Mouse (Mus musculus) lung, embryonic 16.5 days (tissue): Measurements from ENCODE around the gene Itga9. TPM values are rescaled to one million over a fixed set of nuclear protein-coding genes. Genes with fewer than 3 reads are reported as not detected.

Experiments used
- ATAC-seq: fragments of 200-750 bp; cut with Nextera tagmentation; 2 replicates; pipeline ENCODE4 v1.8.0; 2017; ENCODE audit warnings: low read depth, mild to moderate bottlenecking, moderate library complexity
- H3K27ac ChIP-seq: fragments of 300-500 bp; sonication (generic); 2 replicates; pipeline ENCODE4 v1.5.1; 2014; ENCODE audit warnings: mild to moderate bottlenecking, control low read depth, low read length
- H3K27me3 ChIP-seq: fragments of 300-500 bp; sonication (generic); 2 replicates; pipeline ENCODE4 v1.6.1; 2014; ENCODE audit warnings: low read depth, low read length, mixed read lengths; ENCODE audit not compliant: control insufficient read depth, insufficient read depth
- H3K36me3 ChIP-seq: fragments of 300-500 bp; sonication (generic); 2 replicates; pipeline ENCODE4 v1.6.1; 2014; ENCODE audit warnings: low read length; ENCODE audit not compliant: control insufficient read depth, insufficient read depth
- H3K4me1 ChIP-seq: fragments of 300-500 bp; sonication (generic); replicated peaks from 2 replicates; pipeline ENCODE4 v1.6.1; 2014; ENCODE audit warnings: low read length, mixed read lengths; ENCODE audit not compliant: control insufficient read depth, insufficient read depth
- H3K4me2 ChIP-seq: fragments of 300-500 bp; sonication (generic); 2 replicates; pipeline ENCODE4 v1.6.1; 2014; ENCODE audit warnings: low read depth, low read length, control low read depth
- H3K4me3 ChIP-seq: fragments of 300-500 bp; sonication (generic); 2 replicates; pipeline ENCODE4 v1.5.1; 2014; ENCODE audit warnings: mild to moderate bottlenecking, low read length, control low read depth
- H3K9ac ChIP-seq: fragments of 300-500 bp; sonication (generic); 2 replicates; pipeline ENCODE4 v1.6.1; 2014; ENCODE audit warnings: low read length, control low read depth
- H3K9me3 ChIP-seq: fragments of 300-500 bp; sonication (generic); 2 replicates; pipeline ENCODE4 v1.6.1; 2016; ENCODE audit warnings: low read length; ENCODE audit not compliant: control insufficient read depth
- WGBS: fragments of 180-500 bp; shearing (Covaris S2); extraction: QIAGEN DNeasy Blood & Tissue Kit; methylation state at CpG from one replicate; pipeline ENCODE4 v1.1.7; 2014; 5-methylcytosine and 5-hydroxymethylcytosine counted together
- polyA plus RNA-seq: library from polyadenylated mRNA; unstranded; fragments of >200 nt; fragmentation: Nextera tagmentation; extraction: Ambion mirVana; gene quantifications from 2 replicates; pipeline ENCODE4 v1.2.1, GENCODE M21; 2015

The Itga9 gene
- polyA plus RNA-seq, 1 experiment from 2014 or later, result 6.0 TPM

DNA sequence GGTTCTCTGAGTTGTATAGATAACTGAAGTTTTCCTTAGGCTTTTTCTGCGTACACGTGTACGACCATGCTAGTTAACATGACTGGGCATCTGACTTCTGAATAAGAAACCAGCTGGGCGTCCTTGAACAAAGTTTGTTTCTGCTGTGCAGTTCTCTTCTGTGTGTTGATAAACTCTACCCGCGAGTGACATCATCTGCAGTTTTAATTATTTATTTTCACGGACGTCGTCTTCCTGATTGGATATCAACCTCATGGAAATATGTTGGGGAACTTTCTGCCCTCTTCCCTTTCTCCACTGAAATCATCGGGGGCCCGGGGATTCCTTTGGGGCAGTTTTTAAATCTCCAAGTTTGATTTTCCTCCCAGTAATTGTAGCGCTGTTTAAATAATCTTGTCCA is 327.8 kb downstream of the Itga9 start:
- Histone ChIP-seq H3K9ac (no peak overlapping the region), H3K36me3 (no peaks in the 10 kb centered on the region), H3K27ac (no peak overlapping the region), H3K4me3 (no peak overlapping the region), H3K4me2 (no peak overlapping the region), H3K9me3 (no peaks in the 10 kb centered on the region), H3K4me1 (peaks cover 17% of the 10 kb centered on the region), H3K27me3 (no peaks in the 10 kb centered on the region)
- WGBS, result 58% methylated on average over 12 of the region's 12 CpGs
- no peak for ATAC-seq

DNA sequence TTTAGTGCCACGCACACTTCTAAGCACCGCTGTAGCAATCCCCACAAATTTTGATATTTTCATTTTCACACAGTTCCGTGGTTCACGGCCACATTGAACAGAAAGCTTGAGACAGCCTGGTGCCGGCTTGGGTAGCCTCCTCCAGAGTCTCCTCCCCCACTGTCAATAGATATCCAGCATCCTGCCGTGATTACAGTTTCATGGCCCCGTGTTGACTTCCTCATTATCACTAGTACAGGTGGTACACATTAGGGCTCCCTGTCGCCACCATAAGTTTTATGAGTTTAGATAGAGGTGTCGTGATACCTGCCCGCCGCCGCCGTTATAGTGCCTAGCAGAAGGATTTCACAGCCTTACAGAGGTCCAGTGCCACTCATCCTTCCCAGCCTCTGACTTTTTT is 328.6 kb downstream of the Itga9 start:
- H3K36me3 ChIP-seq, result no peaks in the 10 kb centered on the region
- no peaks in the 10 kb centered on the region for H3K27me3 ChIP-seq
- ATAC-seq, result no peak
- H3K27ac ChIP-seq, result no peak overlapping the region
- no peak overlapping the region for H3K4me3 ChIP-seq
- no peak overlapping the region for H3K4me2 ChIP-seq
- no peaks in the 10 kb centered on the region for H3K9me3 ChIP-seq
- H3K9ac ChIP-seq, result no peak overlapping the region
- H3K4me1 ChIP-seq, result peaks cover 15% of the 10 kb centered on the region
- 74% methylated on average over 13 of the region's 13 CpGs for WGBS

DNA sequence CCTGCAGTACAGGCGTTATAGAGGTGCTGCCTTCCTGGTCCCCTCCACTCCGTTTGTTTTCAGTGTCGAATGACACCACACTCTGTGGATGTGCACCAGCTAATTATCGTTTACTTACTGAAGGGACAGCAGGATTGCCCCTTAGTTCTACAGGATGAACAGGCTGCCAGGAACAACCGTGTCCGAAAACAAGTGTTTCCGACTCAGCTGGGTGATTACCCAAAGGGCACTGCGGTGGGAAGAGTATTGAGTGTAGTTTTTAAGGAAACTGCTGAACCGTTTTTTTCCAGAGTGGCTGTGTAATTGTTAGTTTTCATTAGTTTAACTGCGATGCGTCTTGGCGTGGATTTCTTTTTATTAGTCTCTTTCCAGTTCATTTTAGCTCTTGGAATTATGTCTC is 329.6 kb downstream of the Itga9 start:
- ATAC-seq, result no peak
- no peak overlapping the region for H3K4me2 ChIP-seq

DNA sequence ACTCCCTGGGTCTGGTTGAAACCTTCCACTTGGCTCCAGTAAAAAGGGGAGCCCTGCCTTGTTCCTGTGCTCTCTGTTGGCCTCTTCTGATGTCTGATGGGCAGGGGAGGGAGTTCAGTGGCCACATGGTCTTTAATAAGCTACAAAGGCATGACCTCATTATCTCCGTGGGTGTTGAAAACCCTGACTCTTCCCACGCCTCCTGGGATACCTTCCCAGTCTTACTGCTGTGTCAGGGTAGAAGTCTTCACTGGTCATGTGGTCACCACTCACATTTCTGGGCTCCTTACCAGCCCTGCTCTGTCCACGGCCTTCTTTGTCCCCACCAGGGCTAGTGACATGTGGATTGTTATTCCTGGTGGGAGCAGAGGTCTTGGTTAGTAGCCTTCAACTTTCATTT is 331.0 kb downstream of the Itga9 start:
- no peak overlapping the region for H3K27ac ChIP-seq
- peaks cover 5% of the 10 kb centered on the region for H3K36me3 ChIP-seq
- H3K27me3 ChIP-seq, result no peaks in the 10 kb centered on the region
- H3K4me1 ChIP-seq, result peaks cover 15% of the 10 kb centered on the region
- H3K9me3 ChIP-seq, result no peaks in the 10 kb centered on the region
- no peak overlapping the region for H3K4me2 ChIP-seq
- no peak for ATAC-seq
- WGBS, result 65% methylated on average over 3 of the region's 3 CpGs
- H3K9ac ChIP-seq, result no peak overlapping the region
- H3K4me3 ChIP-seq, result no peak overlapping the region

More for the DNA sequence above, 329.6 kb downstream of the Itga9 start:
- no peak overlapping the region for H3K27ac ChIP-seq
- H3K4me3 ChIP-seq, result no peak overlapping the region
- WGBS, result 61% methylated on average over 12 of the region's 12 CpGs
- no peaks in the 10 kb centered on the region for H3K27me3 ChIP-seq
- no peak overlapping the region for H3K9ac ChIP-seq
- H3K4me1 ChIP-seq, result peaks cover 15% of the 10 kb centered on the region
- H3K36me3 ChIP-seq, result no peaks in the 10 kb centered on the region
- no peaks in the 10 kb centered on the region for H3K9me3 ChIP-seq

DNA sequence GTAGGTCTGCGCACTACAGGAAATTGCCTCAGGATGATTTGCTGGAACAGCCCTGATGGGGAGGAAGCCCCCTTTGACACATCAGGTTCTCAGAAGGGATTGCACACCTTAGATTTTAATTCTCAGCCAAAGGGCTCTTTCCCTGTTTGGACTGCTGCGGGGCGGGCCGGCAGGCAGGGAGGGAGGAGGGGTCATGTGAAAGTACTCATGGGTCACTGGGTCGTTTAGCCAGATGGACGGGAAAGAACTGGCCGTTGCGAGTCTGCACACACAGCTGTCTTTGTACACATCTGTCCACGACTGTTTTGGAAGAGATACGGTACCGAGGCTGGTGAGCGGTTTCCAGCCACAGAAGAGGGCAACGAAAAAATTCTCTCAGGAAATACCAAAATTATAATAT is 332.9 kb downstream of the Itga9 start:
- Histone ChIP-seq H3K27me3 (no peaks in the 10 kb centered on the region), H3K9ac (no peak overlapping the region), H3K27ac (peak overlapping the region; percentile 67), H3K4me2 (no peak overlapping the region), H3K4me3 (no peak overlapping the region), H3K9me3 (no peaks in the 10 kb centered on the region), H3K36me3 (peaks cover 7% of the 10 kb centered on the region), H3K4me1 (peaks cover 24% of the 10 kb centered on the region)
- WGBS, result 25% methylated on average over 13 of the region's 13 CpGs
- no peak for ATAC-seq

DNA sequence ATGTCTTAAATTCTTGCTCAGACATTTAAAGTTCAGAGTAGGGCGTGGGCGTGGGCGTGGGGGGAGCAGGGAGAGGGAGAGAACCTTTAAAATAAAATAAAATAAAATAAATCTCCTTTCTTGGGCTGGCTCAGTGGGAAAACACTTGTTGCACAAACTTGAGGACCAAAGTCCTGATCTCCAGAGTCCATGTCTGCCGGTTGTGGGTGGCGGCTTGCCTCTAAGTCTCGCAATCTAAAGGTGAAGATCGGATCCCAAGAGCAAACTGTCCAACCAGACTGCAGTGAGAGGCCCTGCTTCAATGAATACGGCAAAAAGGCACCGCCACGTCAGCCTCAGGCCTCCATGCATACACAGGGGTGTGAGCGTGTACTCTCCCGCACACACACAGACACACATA is 333.3 kb downstream of the Itga9 start:
- WGBS, result 53% methylated on average over 12 of the region's 12 CpGs
- H3K9ac ChIP-seq, result no peak overlapping the region
- no peaks in the 10 kb centered on the region for H3K9me3 ChIP-seq
- H3K36me3 ChIP-seq, result peaks cover 7% of the 10 kb centered on the region
- no peak for ATAC-seq
- H3K4me1 ChIP-seq, result peaks cover 23% of the 10 kb centered on the region
- H3K4me3 ChIP-seq, result no peak overlapping the region
- peak overlapping the region; percentile 67 for H3K27ac ChIP-seq
- no peaks in the 10 kb centered on the region for H3K27me3 ChIP-seq
- H3K4me2 ChIP-seq, result no peak overlapping the region

DNA sequence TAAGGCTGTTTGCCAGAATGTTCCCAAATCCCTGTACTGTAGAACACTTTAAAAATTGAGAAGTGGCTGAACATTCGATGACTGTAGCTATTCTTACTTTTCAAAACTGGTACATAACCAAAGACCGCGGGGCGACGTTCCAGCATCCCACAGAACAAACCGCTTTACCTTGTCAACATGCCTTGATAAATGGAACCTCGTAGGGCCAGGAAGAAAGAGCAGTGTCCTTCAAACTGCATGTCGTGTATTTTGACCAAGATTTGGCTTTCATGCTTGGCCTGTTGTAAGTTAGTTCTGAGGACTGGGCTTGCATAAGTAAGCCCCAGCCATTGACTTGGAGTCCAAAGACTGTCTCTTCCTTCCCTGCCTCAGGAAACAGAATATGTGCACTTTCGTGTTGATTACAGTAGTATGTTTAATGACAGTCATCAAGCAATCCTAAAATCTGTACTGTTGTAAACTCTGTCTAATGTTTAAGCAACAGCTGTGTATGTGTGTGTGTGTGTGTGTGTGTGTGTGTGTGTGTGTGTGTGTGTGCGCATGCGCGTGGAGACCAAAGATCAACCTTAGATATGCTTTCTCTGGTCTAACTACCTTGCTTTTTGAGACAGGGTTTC is 334.2 kb downstream of the Itga9 start:
- WGBS, result 63% methylated on average over 12 of the region's 12 CpGs
- Histone ChIP-seq H3K4me3 (no peak overlapping the region), H3K4me1 (peaks cover 23% of the 10 kb centered on the region), H3K4me2 (no peak overlapping the region), H3K27ac (peak overlapping the region; percentile 67), H3K9ac (no peak overlapping the region), H3K27me3 (no peaks in the 10 kb centered on the region), H3K36me3 (peaks cover 7% of the 10 kb centered on the region), H3K9me3 (no peaks in the 10 kb centered on the region)
- no peak for ATAC-seq

DNA sequence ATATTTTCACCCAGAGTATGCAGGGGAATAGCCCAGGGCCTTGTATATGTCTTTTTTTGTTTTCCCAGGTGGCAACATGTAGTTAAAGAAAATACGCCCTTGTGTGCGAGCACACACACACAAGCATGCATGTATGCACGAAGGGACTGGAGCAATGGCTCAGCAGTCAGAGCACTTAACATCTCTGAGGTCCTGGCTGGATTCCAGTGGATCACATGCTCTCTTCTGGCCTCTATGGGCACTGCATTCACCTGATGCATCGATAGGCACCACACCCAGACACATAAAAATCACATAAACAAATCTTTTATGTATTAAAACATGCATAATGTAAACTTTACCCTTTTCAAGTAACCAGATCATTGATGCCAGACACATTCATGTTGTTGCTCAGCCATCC is 335.5 kb downstream of the Itga9 start:
- H3K4me2 ChIP-seq, result no peak overlapping the region
- 79% methylated on average over 4 of the region's 4 CpGs for WGBS
- no peaks in the 10 kb centered on the region for H3K27me3 ChIP-seq
- no peak for ATAC-seq
- no peaks in the 10 kb centered on the region for H3K9me3 ChIP-seq
- H3K9ac ChIP-seq, result no peak overlapping the region
- no peak overlapping the region for H3K27ac ChIP-seq
- no peak overlapping the region for H3K4me3 ChIP-seq
- H3K4me1 ChIP-seq, result peaks cover 23% of the 10 kb centered on the region
- peaks cover 7% of the 10 kb centered on the region for H3K36me3 ChIP-seq

DNA sequence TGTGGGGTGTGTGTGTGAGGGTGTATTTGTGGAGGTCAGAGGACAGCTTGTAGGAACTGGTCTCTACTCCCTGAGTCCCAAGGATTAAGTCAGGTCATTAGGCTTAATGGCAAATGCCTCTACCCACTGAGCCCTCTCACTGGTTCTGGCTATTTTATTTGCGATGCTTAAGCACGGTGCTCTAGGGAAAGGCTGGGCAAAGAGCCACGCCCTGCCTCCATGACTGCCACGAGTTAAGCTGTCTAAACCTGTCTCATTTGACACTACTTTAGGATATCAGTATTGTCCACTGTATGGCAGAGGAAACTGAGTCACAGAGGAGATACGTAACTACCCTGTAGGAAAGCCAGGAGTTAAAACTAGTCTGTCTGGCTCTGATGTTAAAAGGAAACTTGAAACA is 337.5 kb downstream of the Itga9 start:
- H3K4me3 ChIP-seq, result no peak overlapping the region
- H3K27me3 ChIP-seq, result no peaks in the 10 kb centered on the region
- peaks cover 23% of the 10 kb centered on the region for H3K4me1 ChIP-seq
- H3K9ac ChIP-seq, result no peak overlapping the region
- no peak overlapping the region for H3K4me2 ChIP-seq
- H3K27ac ChIP-seq, result no peak overlapping the region
- 50% methylated on average over 5 of the region's 5 CpGs for WGBS
- no peak for ATAC-seq
- no peaks in the 10 kb centered on the region for H3K9me3 ChIP-seq
- peaks cover 7% of the 10 kb centered on the region for H3K36me3 ChIP-seq

DNA sequence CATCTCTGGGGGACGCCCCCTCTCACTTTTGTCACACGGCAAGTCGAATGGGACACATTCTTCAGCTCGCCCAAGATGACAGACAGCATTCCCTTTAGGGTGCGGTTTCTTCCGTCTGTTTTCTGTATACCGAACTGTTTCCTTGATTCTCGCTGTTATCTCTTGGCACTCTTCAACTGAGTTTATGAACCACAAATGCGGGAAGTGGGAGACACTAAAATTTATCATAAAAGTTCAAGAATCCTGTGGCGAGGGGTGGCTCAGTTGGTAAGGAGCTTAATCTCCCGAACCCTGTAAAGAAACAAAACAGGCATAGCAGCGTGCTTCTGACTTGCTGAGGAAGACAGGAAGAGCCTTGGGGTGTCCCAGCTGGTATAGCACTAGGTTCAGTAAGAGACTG is 337.9 kb downstream of the Itga9 start:
- Histone ChIP-seq H3K36me3 (peaks cover 7% of the 10 kb centered on the region), H3K4me2 (no peak overlapping the region), H3K27ac (no peak overlapping the region), H3K4me1 (peaks cover 23% of the 10 kb centered on the region), H3K9ac (no peak overlapping the region), H3K27me3 (no peaks in the 10 kb centered on the region), H3K9me3 (no peaks in the 10 kb centered on the region), H3K4me3 (no peak overlapping the region)
- no peak for ATAC-seq
- WGBS, result 33% methylated on average over 12 of the region's 12 CpGs
